Mouse (Mus musculus) MN1 (cell line): ENCODE data around the gene Tekt2.

Source experiments
- DNase-seq: peaks from one replicate; pipeline ENCODE4 v3.0.0-alpha.2; 2016; ENCODE audit warnings: low spot score

The Tekt2 gene

GRCm38 (mm10) chr4:126309211-126309921 is 16.1 kb downstream of the Tekt2 start:
- DNase-seq = no peak

GRCm38 (mm10) chr4:126306827-126307226 is 18.7 kb downstream of the Tekt2 start:
- no peak for DNase-seq

GRCm38 (mm10) chr4:126306058-126306457 is 19.4 kb downstream of the Tekt2 start:
- DNase-seq = no peak

GRCm38 (mm10) chr4:126305428-126305827 is 20.1 kb downstream of the Tekt2 start:
- DNase-seq = no peak

- no peak for DNase-seq
These were observed 21.6 kb downstream of the Tekt2 start for GRCm38 (mm10) chr4:126303877-126304276.

GRCm38 (mm10) chr4:126301584-126302309 is 23.7 kb downstream of the Tekt2 start:
- DNase-seq = no peak

GRCm38 (mm10) chr4:126300916-126301583 is 24.4 kb downstream of the Tekt2 start:
- DNase-seq = no peak

GRCm38 (mm10) chr4:126296617-126297101 is 28.8 kb downstream of the Tekt2 start:
- DNase-seq = peak; percentile 56

GRCm38 (mm10) chr4:126295937-126296336 is 29.6 kb downstream of the Tekt2 start:
- no peak for DNase-seq

GRCm38 (mm10) chr4:126295152-126295551 is 30.3 kb downstream of the Tekt2 start:
- no peak for DNase-seq

GRCm38 (mm10) chr4:126291196-126291595 is 34.3 kb downstream of the Tekt2 start:
- no peak for DNase-seq

- no peak for DNase-seq
These were observed 35.2 kb downstream of the Tekt2 start for GRCm38 (mm10) chr4:126290314-126290713.

GRCm38 (mm10) chr4:126288085-126288666 is 37.3 kb downstream of the Tekt2 start:
- no peak for DNase-seq

GRCm38 (mm10) chr4:126287302-126287995 is 38.0 kb downstream of the Tekt2 start:
- no peak for DNase-seq

GRCm38 (mm10) chr4:126286492-126286891 is 39.0 kb downstream of the Tekt2 start, which contains the start of gene Col8a2:
Gene Col8a2, plus strand, starts transcription at chr4:126286793.
- DNase-seq = no peak

GRCm38 (mm10) chr4:126283582-126283981 is 41.9 kb downstream of the Tekt2 start:
- no peak for DNase-seq

- no peak for DNase-seq
These were observed 43.8 kb downstream of the Tekt2 start for GRCm38 (mm10) chr4:126281706-126282105.

GRCm38 (mm10) chr4:126278961-126279360 is 46.5 kb downstream of the Tekt2 start:
- no peak for DNase-seq

GRCm38 (mm10) chr4:126278565-126278915 is 46.9 kb downstream of the Tekt2 start:
- no peak for DNase-seq

GRCm38 (mm10) chr4:126277906-126278564 is 47.5 kb downstream of the Tekt2 start:
- DNase-seq = peak; percentile 60

GRCm38 (mm10) chr4:126275681-126276131 is 49.8 kb downstream of the Tekt2 start:
- no peak for DNase-seq
